Mouse (Mus musculus) mesoderm, embryonic 11.5 days (tissue): ENCODE data around the gene Vmn2r53.
"Not testable (repeated sequence)": the region's sequence is repeated elsewhere in the genome, so short reads cannot be mapped to it uniquely, and the experiment has no call there.

Source experiments
- DNase-seq: peaks from one replicate; pipeline ENCODE4 v3.0.0-alpha.2; 2012; ENCODE audit warnings: low read depth, low spot score

Vmn2r53 gene

DNA sequence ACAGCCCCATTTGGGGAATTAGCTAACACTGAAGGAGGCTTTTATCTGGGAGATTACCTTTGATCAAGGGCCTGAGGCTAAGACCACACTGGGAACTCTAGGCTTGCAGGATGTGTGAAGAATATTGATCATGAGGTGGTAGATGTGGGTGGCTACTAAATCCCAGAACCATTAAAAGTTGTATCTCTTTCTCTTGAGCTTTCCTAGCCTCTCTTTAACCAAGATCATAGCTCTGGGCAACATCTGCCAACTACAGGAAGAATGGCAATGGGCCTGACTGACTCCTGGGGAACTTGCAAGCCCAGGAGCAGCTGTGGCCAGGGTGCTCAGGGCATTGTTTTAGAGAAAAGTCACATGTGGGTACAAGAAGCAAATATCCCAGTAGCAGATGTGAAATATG lies at the start of gene Vmn2r53:
Gene Vmn2r53, minus strand, starts transcription at position 101 of the 400 bp plus-strand sequence.
- DNase-seq: no peak

DNA sequence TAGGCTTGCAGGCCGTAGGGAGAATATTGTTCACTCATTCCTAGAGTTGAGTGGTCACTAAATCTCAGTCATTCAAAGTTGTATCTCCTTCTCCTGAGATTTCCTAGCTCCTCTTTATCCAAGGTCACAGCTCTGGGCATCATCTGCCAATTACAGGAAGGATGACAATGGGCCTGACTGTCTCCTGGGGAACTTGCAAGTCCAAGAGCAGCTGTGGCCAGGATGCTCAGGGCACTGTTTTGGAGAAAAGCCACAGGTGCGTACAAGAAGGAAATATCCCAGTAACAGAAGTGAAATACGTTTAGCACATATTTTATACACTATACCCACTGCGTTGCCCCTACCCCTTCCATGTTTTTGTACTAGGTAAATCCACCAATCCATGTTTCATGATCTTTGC lies 31.6 kb upstream of the Vmn2r53 start, which contains the start of gene Vmn2r54:
Gene Vmn2r54, minus strand, starts transcription at position 101 of the 400 bp plus-strand sequence.
- not testable (repeated sequence) for DNase-seq
